Mouse (Mus musculus) myocyte (in vitro differentiated cells): ENCODE data around the gene Neurog2.

Experiments
- CEBPB ChIP-seq: IDR thresholded peaks from 2 replicates; pipeline ENCODE4 v1.6.1; 2011; ENCODE audit warnings: mild to moderate bottlenecking, moderate library complexity; ENCODE audit not compliant: poor library complexity, insufficient read depth, severe bottlenecking
- MAX ChIP-seq: IDR thresholded peaks from one replicate; pipeline ENCODE4 v1.6.1; 2011; ENCODE audit warnings: low read depth, mild to moderate bottlenecking, control low read depth
- MYOG ChIP-seq, 3 experiments: IDR thresholded peaks; one replicate each; pipeline ENCODE4 v1.6.1; 2011; ENCODE audit warnings: control low read depth in 2 of 3, low read depth in 2 of 3, mild to moderate bottlenecking in 2 of 3; ENCODE audit not compliant: insufficient read length in 2 of 3, control insufficient read depth in 1 of 3, insufficient read depth in 1 of 3
- POLR2A ChIP-seq: IDR thresholded peaks from one replicate; pipeline ENCODE4 v1.6.1; 2011; ENCODE audit warnings: low read depth, mild to moderate bottlenecking, control low read depth, moderate library complexity; ENCODE audit not compliant: insufficient read length
- POLR2AphosphoS2 ChIP-seq: IDR thresholded peaks from one replicate; pipeline ENCODE4 v1.6.1; 2011; ENCODE audit warnings: low read depth, control low read depth; ENCODE audit not compliant: insufficient read length
- SRF ChIP-seq: IDR thresholded peaks from one replicate; pipeline ENCODE4 v1.6.1; 2011; ENCODE audit warnings: low read depth; ENCODE audit not compliant: control insufficient read depth, insufficient read length
- TCF12 ChIP-seq: IDR thresholded peaks from one replicate; pipeline ENCODE4 v1.6.1; 2011; ENCODE audit warnings: mild to moderate bottlenecking, control low read depth; ENCODE audit not compliant: poor library complexity, insufficient read depth, severe bottlenecking
- TCF3 ChIP-seq: IDR thresholded peaks from one replicate; pipeline ENCODE4 v1.6.1; 2011; ENCODE audit warnings: low read depth, control low read depth; ENCODE audit not compliant: insufficient read length
- USF1 ChIP-seq: IDR thresholded peaks from one replicate; pipeline ENCODE4 v1.6.1; 2011; ENCODE audit warnings: low read depth, mild to moderate bottlenecking, control low read depth, moderate library complexity

- TF ChIP-seq MAX (no peak), MYOG (IDR thresholded peaks at IDR 0.05; ENCODE audit: control insufficient read depth in 1 of 3, insufficient read depth in 1 of 3, insufficient read length in 2 of 3, low read depth in 2 of 3) (no peak), USF1 (no peak), POLR2A (no peak), SRF (no peak), TCF3 (no peak), CEBPB (no peak), POLR2AphosphoS2 (no peak), TCF12 (no peak)
Measured at GRCm38 (mm10) chr3:127634101-127634983, 1.4 kb downstream of the Neurog2 start.
